Mouse (Mus musculus) cerebral cortex, adult 2 months (tissue): Measurements from ENCODE around the gene Afdn.

ENCODE experiments used
- WGBS: fragments of 180-500 bp; shearing (Covaris S2); methylation state at CpG from one replicate; pipeline ENCODE4 v1.1.7; 2018; 5-methylcytosine and 5-hydroxymethylcytosine counted together

The Afdn gene

GRCm38 (mm10) chr17:13738916-13739315 lies 21.4 kb upstream of the Afdn start:
- 95% methylated on average over 2 of the region's 2 CpGs for WGBS

- WGBS: 84% methylated on average over 5 of the region's 5 CpGs
Observed at GRCm38 (mm10) chr17:13739981-13740380, 20.4 kb upstream of the Afdn start.

GRCm38 (mm10) chr17:13740796-13741195 lies 19.5 kb upstream of the Afdn start:
- WGBS: 75% methylated on average over 2 of the region's 2 CpGs

GRCm38 (mm10) chr17:13741611-13742010 lies 18.7 kb upstream of the Afdn start:
- WGBS: 88% methylated on average over 7 of the region's 7 CpGs

GRCm38 (mm10) chr17:13742334-13742733 lies 18.0 kb upstream of the Afdn start:
- 55% methylated on average over 2 of the region's 2 CpGs for WGBS

GRCm38 (mm10) chr17:13742941-13743708 lies 17.2 kb upstream of the Afdn start:
- WGBS: 58% methylated on average over 7 of the region's 7 CpGs

- 58% methylated on average over 5 of the region's 5 CpGs for WGBS
Observed at GRCm38 (mm10) chr17:13743709-13744079, 16.6 kb upstream of the Afdn start.

- 70% methylated on average over 6 of the region's 6 CpGs for whole genome bisulfite sequencing
Observed at GRCm38 (mm10) chr17:13744219-13744618, 16.1 kb upstream of the Afdn start.

GRCm38 (mm10) chr17:13744824-13745223 lies 15.5 kb upstream of the Afdn start:
- 56% methylated on average over 4 of the region's 4 CpGs for WGBS

GRCm38 (mm10) chr17:13745373-13745772 lies 15.0 kb upstream of the Afdn start:
- 73% methylated on average over 2 of the region's 2 CpGs for WGBS

GRCm38 (mm10) chr17:13746330-13746729 lies 14.0 kb upstream of the Afdn start:
- 74% methylated on average over 6 of the region's 6 CpGs for WGBS

GRCm38 (mm10) chr17:13747681-13748080 lies 12.7 kb upstream of the Afdn start:
- 91% methylated on average over 9 of the region's 9 CpGs for WGBS

GRCm38 (mm10) chr17:13749027-13749426 lies 11.3 kb upstream of the Afdn start:
- WGBS: 96% methylated on average over 4 of the region's 4 CpGs

- 88% methylated on average over 4 of the region's 4 CpGs for WGBS
Observed at GRCm38 (mm10) chr17:13753918-13754317, 6.4 kb upstream of the Afdn start.

- 54% methylated on average over 6 of the region's 6 CpGs for WGBS
Observed at GRCm38 (mm10) chr17:13754940-13755339, 5.4 kb upstream of the Afdn start.

GRCm38 (mm10) chr17:13758586-13758985 lies 1.8 kb upstream of the Afdn start:
- 47% methylated on average over 7 of the region's 7 CpGs for WGBS

- WGBS: 9% methylated on average over 13 of the region's 13 CpGs
Observed at GRCm38 (mm10) chr17:13759156-13759852, 1.0 kb upstream of the Afdn start.

GRCm38 (mm10) chr17:13760675-13761178 lies 388 bp downstream of the Afdn start:
- WGBS: under 1% methylated on average over 58 of the region's 72 CpGs

GRCm38 (mm10) chr17:13761179-13761913 lies 1.0 kb downstream of the Afdn start, which contains the start of gene Tcte2:
TSS of gene Tcte2 (minus strand) at chr17:13761825.
- WGBS: under 1% methylated on average over 74 of the region's 74 CpGs

- WGBS: 51% methylated on average over 1 of the region's 1 CpGs
Observed at GRCm38 (mm10) chr17:13763819-13764218, 3.5 kb downstream of the Afdn start.

- WGBS: 72% methylated on average over 2 of the region's 2 CpGs
Observed at GRCm38 (mm10) chr17:13764911-13765310, 4.6 kb downstream of the Afdn start.

- WGBS: 84% methylated on average over 1 of the region's 1 CpGs
Observed at GRCm38 (mm10) chr17:13768531-13768930, 8.2 kb downstream of the Afdn start.
